Mouse (Mus musculus) liver, embryonic 16.5 days (tissue): ENCODE measurements around the gene Nxpe3. TPM values are rescaled to one million over a fixed set of nuclear protein-coding genes. Genes with fewer than 3 reads are reported as not detected.
A peak's percentile ranks its signal among the peaks of the same experiment; 100 is the strongest.
"Not testable (repeated sequence)": the region's sequence is repeated elsewhere in the genome, so short reads cannot be mapped to it uniquely, and the experiment has no call there.

ENCODE experiments used
- ATAC-seq: fragments of 200-750 bp; cut with Nextera tagmentation; 2 replicates; pipeline ENCODE4 v1.8.0; 2017; ENCODE audit warnings: low read depth, mild to moderate bottlenecking, moderate number of reproducible peaks, moderate library complexity
- H3K27ac ChIP-seq: fragments of 300-500 bp; sonication (generic); 2 replicates; pipeline ENCODE4 v1.5.1; 2014; ENCODE audit warnings: mild to moderate bottlenecking, low read length
- H3K27me3 ChIP-seq: fragments of 300-500 bp; sonication (generic); 2 replicates; pipeline ENCODE4 v1.6.1; 2014; ENCODE audit warnings: low read depth, low read length, mixed read lengths; ENCODE audit not compliant: control insufficient read depth, insufficient read depth
- H3K36me3 ChIP-seq: fragments of 300-500 bp; sonication (generic); 2 replicates; pipeline ENCODE4 v1.6.1; 2014; ENCODE audit warnings: mild to moderate bottlenecking; ENCODE audit not compliant: control insufficient read depth, insufficient read depth
- H3K4me1 ChIP-seq: fragments of 300-500 bp; sonication (generic); 2 replicates; pipeline ENCODE4 v1.6.1; 2014; ENCODE audit warnings: low read depth, low read length, mixed read lengths; ENCODE audit not compliant: control insufficient read depth
- H3K4me2 ChIP-seq: fragments of 300-500 bp; sonication (generic); 2 replicates; pipeline ENCODE4 v1.6.1; 2014; ENCODE audit warnings: low read depth, low read length, mixed read lengths
- H3K4me3 ChIP-seq: fragments of 300-500 bp; sonication (generic); 2 replicates; pipeline ENCODE4 v1.5.1; 2014; ENCODE audit warnings: low read depth, mild to moderate bottlenecking, low read length
- H3K9ac ChIP-seq: fragments of 300-500 bp; sonication (generic); 2 replicates; pipeline ENCODE4 v1.6.1; 2014; ENCODE audit warnings: low read depth, low read length
- H3K9me3 ChIP-seq: fragments of 300-500 bp; sonication (generic); replicated peaks from 2 replicates; pipeline ENCODE4 v1.6.1; 2016; ENCODE audit warnings: low read length; ENCODE audit not compliant: control insufficient read depth
- WGBS: fragments of 180-500 bp; shearing (Covaris S2); extraction: QIAGEN DNeasy Blood & Tissue Kit; methylation state at CpG from one replicate; pipeline ENCODE4 v1.1.7; 2014; ENCODE audit not compliant: insufficient replicate concordance; 5-methylcytosine and 5-hydroxymethylcytosine counted together
- polyA plus RNA-seq: library from polyadenylated mRNA; unstranded; fragments of >200 nt; fragmentation: Nextera tagmentation; extraction: Ambion mirVana; gene quantifications from 2 replicates; pipeline ENCODE4 v1.2.1, GENCODE M21; 2015

Nxpe3 gene
- polyA plus RNA-seq, 1 experiment from 2014 or later: 0.60 TPM

DNA sequence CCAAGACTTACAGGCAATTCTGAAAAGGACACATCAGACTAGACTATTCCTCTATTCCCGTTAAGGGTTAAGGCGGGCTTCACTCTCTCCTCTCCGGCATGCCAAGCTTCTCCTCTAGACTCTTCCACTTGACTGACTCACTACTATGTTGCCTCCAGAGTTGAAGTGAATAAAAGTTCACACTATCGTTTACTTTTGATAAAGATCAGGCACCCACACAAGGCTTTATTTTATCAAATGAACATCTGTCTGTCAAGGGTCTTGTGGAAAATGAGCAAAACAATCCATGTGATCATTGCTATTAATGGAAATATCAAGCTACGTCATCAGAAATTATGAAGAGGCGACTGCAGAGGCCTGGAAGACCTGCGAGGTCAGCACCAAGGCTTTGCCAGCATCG, 47.4 kb downstream of the Nxpe3 start:
- Histone ChIP-seq H3K9ac (no peak overlapping the region), H3K36me3 (no peaks in the 10 kb centered on the region), H3K27ac (no peak overlapping the region), H3K4me2 (no peak overlapping the region), H3K9me3 (no peaks in the 10 kb centered on the region), H3K4me1 (no peaks in the 10 kb centered on the region), H3K4me3 (no peak overlapping the region), H3K27me3 (no peaks in the 10 kb centered on the region)
- WGBS: 74% methylated on average over 8 of the region's 8 CpGs
- ATAC-seq: no peak

DNA sequence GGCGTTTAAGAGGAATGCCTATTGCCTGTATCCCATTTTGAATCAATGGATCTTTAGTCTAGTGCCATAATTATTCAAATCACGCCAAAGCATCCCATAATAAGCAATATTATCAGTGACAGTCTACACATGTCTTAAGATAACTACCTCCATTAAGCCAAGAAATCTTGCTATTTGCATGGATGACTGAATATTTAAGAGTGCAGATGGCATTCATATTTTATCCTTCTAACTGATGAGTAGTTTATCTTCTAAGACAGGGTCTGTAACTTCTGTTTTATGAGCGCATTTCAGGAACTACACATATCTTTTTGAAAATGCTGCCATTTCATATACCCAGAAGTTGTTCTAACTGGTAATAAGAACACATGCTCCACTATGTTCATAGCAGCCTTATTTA, 50.2 kb downstream of the Nxpe3 start:
- Histone ChIP-seq H3K36me3 (no peaks in the 10 kb centered on the region), H3K9me3 (no peaks in the 10 kb centered on the region), H3K27ac (no peak overlapping the region), H3K4me1 (no peaks in the 10 kb centered on the region), H3K4me3 (no peak overlapping the region), H3K4me2 (no peak overlapping the region), H3K9ac (no peak overlapping the region), H3K27me3 (no peaks in the 10 kb centered on the region)
- WGBS: 73% methylated on average over 3 of the region's 3 CpGs
- ATAC-seq: no peak

DNA sequence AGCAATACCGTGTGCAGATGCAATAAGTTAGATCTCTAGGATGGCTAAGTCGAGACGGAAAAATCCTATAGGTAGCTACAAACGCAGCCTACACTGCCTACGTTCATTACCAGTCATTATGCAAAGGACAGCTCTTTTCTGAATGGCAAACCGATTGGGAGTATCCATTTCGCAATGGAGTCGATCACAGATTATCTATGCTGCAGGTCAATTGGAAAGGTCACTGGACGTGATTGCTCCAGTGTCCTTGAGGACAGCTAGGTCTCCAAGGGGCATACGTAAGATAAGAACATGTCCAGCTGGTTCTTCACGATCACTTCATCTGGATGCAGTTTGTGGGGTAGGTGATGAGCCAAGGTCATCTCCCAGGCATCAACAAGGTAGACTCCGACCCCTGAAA, 51.2 kb downstream of the Nxpe3 start:
- no peak overlapping the region for H3K27ac ChIP-seq
- no peak overlapping the region for H3K4me3 ChIP-seq
- no peak for ATAC-seq
- H3K27me3 ChIP-seq: no peaks in the 10 kb centered on the region
- 77% methylated on average over 12 of the region's 12 CpGs for WGBS
- H3K9me3 ChIP-seq: no peaks in the 10 kb centered on the region
- no peaks in the 10 kb centered on the region for H3K36me3 ChIP-seq
- H3K4me2 ChIP-seq: no peak overlapping the region
- no peak overlapping the region for H3K9ac ChIP-seq
- H3K4me1 ChIP-seq: no peaks in the 10 kb centered on the region; the same call in 1 of the 2 replicates

DNA sequence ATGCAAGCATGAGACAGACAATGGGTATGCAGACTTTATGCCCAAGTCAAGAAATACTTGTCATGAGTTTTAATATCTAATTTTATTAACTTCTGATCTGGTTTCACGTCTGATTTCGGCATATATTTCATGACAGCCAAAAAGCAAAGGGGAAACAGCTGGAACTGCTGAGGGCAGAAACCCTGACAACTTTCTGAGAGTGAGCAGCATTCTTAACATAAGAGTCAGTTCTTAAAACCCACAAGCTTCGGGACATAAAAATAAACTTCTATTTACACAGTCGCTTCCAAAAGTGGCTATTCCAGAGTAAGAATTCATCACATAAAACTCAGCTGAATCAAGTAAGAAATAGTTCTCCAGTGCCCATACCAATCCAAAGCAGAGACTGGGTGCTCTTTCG, 52.0 kb downstream of the Nxpe3 start:
- 75% methylated on average over 5 of the region's 5 CpGs for WGBS
- H3K9me3 ChIP-seq: no peaks in the 10 kb centered on the region

DNA sequence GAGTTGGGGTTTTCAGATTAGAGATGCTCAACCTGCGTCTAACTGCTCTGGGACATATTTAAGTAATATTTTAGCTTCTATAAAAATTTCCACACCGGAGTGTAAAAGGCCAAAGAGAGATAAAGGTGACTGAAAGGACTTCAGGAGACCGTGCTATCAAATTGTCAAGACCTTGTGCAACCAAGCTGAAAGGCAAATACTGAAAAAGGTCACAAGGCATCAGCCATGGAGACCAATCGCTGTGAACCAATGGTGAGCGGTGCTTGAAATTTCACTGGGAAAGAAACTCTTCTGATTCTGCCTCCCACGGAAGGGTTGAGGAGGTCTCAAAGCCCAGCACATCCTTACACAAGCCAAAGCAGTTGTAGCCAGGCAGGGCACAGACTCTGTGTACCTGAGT, 53.6 kb downstream of the Nxpe3 start:
- Histone ChIP-seq H3K4me2 (no peak overlapping the region), H3K27me3 (no peaks in the 10 kb centered on the region), H3K4me1 (peaks cover 3% of the 10 kb centered on the region), H3K9ac (no peak overlapping the region), H3K36me3 (no peaks in the 10 kb centered on the region), H3K9me3 (no peaks in the 10 kb centered on the region), H3K4me3 (no peak overlapping the region), H3K27ac (no peak overlapping the region)
- 74% methylated on average over 6 of the region's 6 CpGs for WGBS
- no peak for ATAC-seq

More for the DNA sequence above, 52.0 kb downstream of the Nxpe3 start:
- Histone ChIP-seq H3K4me3 (no peak overlapping the region), H3K4me1 (peaks cover under 1% of the 10 kb centered on the region), H3K9ac (no peak overlapping the region), H3K4me2 (no peak overlapping the region), H3K27me3 (no peaks in the 10 kb centered on the region), H3K36me3 (no peaks in the 10 kb centered on the region), H3K27ac (no peak overlapping the region)
- no peak for ATAC-seq

DNA sequence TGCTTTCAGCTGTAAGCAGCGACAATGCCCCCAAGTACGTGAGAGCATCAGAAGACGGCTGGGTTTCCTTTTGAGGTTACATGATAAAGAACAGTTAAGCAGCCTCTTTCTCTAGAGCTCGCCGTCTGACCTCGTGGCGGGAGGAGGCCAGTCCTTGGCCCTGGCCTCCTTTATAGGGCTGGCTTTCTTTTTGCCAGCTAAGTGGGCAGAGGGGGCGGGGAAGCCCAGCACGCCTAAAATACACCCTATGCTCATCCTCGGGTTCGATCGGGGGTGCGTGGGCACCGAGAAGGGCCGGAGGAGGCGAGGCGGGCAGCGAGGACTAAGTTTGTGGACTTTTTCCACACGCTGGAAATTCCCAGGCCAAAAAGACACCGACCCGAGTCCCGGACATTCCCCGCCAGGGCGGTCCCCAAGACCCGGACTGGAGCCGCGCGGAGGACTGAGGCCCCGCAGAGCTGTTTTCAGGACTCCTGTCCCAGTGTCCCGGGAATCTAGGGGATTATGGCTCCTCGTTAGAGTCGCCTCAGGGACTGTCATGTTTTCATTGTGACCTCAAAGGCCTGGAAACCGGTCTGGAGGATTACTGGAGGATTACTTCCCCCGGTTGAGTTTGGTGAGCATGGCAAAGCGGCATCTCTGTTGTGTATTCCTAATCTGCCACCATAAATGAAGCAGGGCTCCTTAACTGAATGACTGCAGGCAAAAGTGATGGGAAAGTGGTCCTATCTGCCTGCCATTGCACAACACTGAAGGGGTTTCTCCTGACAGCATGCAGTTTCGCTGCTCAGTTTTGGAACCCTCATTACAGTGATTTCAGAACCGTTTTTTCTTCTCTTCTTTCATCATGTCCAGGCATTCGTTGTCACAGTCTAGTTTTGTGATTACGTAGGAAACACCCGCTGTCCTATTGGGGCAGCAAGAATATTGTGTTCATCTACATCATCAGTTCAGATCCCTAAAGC, 56.3 kb downstream of the Nxpe3 start, which contains the start of gene Nfkbiz:
Gene Nfkbiz (minus strand): TSS at position 390 of the 965 bp plus-strand sequence.
- Histone ChIP-seq H3K4me1 (peaks cover 8% of the 10 kb centered on the region), H3K4me2 (peak within 1 kb of the TSS; percentile 83), H3K27me3 (no peaks in the 10 kb centered on the region), H3K4me3 (peak within 1 kb of the TSS; percentile 76), H3K36me3 (no peaks in the 10 kb centered on the region), H3K27ac (peak within 1 kb of the TSS; percentile 77), H3K9ac (peak within 1 kb of the TSS; percentile 84), H3K9me3 (no peaks in the 10 kb centered on the region)
- under 1% methylated on average over 40 of the region's 40 CpGs for WGBS
- ATAC-seq: peak; percentile 90

DNA sequence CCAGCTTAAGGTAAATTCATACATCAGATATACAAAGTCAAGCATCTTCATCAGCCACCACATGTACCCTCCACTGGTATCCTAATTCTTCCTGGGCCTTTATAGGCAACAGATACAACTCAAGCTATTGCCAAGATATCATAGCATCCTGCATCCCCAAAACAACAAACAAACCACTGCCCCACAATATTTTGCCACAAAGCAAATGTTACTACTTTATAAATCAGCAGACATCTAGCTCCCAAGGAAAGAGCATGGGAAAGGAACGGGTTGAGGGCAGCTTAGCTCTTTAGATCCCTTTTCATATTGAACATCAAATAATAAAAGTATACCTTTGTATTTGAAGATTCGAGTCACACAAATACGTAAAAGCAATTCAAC, 57.0 kb downstream of the Nxpe3 start:
- peak overlapping the region; percentile 76 for H3K4me3 ChIP-seq
- H3K36me3 ChIP-seq: no peaks in the 10 kb centered on the region
- 6% methylated on average over 3 of the region's 3 CpGs for WGBS
- H3K9me3 ChIP-seq: no peaks in the 10 kb centered on the region
- H3K27me3 ChIP-seq: no peaks in the 10 kb centered on the region
- H3K4me2 ChIP-seq: peak overlapping the region; percentile 83
- no peak overlapping the region for H3K27ac ChIP-seq
- ATAC-seq: no peak
- H3K4me1 ChIP-seq: peaks cover 8% of the 10 kb centered on the region
- H3K9ac ChIP-seq: peak overlapping the region; percentile 84

DNA sequence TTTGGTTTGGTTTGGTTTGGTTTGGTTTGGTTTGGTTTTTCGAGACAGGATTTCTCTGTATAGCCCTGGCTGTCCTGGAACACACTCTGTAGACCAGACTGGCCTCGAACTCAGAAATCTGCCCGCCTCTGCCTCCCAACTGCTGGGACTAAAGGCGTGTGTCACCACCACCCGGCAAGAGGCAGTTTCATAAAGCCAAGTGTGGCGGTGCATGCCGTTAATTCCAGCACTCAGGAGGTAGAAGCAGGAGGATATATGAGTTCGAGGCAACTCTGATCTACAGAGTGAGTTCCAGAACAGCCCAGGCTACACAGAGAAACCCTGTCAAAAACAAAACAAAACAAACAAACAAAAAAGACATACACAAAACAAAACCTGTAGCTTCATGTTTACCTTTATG, 57.4 kb downstream of the Nxpe3 start:
- WGBS: 82% methylated on average over 8 of the region's 8 CpGs
- not testable (repeated sequence) for H3K27ac ChIP-seq, H3K9ac ChIP-seq, H3K4me2 ChIP-seq, ATAC-seq, H3K4me1 ChIP-seq, H3K36me3 ChIP-seq, H3K4me3 ChIP-seq, H3K27me3 ChIP-seq, H3K9me3 ChIP-seq

DNA sequence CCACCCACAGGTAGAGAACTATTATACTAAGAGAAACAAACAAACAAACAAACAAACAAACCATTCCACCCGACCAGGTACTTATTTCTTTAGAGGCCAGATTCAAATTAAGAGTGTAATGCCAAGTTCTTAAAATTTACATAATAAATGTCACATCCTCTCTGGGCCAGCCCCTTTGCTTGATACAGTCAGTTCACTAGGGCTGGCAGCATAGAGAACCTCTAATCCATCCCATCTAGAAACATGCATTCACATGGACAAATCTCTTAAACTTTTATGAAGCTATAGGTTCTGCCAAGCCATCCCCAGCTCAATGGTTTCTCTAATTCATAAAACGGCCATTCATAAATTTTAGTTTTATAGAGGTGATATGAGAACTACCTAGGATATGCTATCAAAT, 57.9 kb downstream of the Nxpe3 start:
- no peak for ATAC-seq

More for the DNA sequence above, 57.9 kb downstream of the Nxpe3 start:
- peaks cover 8% of the 10 kb centered on the region for H3K4me1 ChIP-seq
- H3K4me3 ChIP-seq: no peak overlapping the region
- H3K4me2 ChIP-seq: no peak overlapping the region
- WGBS: 57% methylated on average over 2 of the region's 2 CpGs
- no peak overlapping the region for H3K27ac ChIP-seq
- H3K9ac ChIP-seq: no peak overlapping the region
- no peaks in the 10 kb centered on the region for H3K27me3 ChIP-seq
- no peaks in the 10 kb centered on the region for H3K36me3 ChIP-seq
- H3K9me3 ChIP-seq: no peaks in the 10 kb centered on the region
